Mouse (Mus musculus) ES-Bruce4 (cell line): ENCODE measurements around the gene Pitpnm1.

Experiments
- CTCF ChIP-seq: IDR thresholded peaks from one replicate; pipeline ENCODE4 v1.8.1; 2011; ENCODE audit warnings: low read depth, low read length
- EP300 ChIP-seq: IDR thresholded peaks from 2 replicates; pipeline ENCODE4 v1.6.1; 2011; ENCODE audit warnings: low read depth, low read length; ENCODE audit not compliant: insufficient read depth

- TF ChIP-seq EP300, result no peak
- no peak for TF ChIP-seq CTCF
Measured at GRCm38 (mm10) chr19:4086156-4086555, 13.6 kb upstream of the Pitpnm1 start.
